Mouse (Mus musculus) liver, embryonic 11.5 days (tissue): ENCODE results near the gene Yod1. TPM values are rescaled to one million over a fixed set of nuclear protein-coding genes. Genes with fewer than 3 reads are reported as not detected.

Experiments
- ATAC-seq: fragments of 200-750 bp; cut with Nextera tagmentation; replicated peaks from 2 replicates; pipeline ENCODE4 v1.8.0; 2017; ENCODE audit warnings: moderate number of reproducible peaks, mild to moderate bottlenecking, moderate TSS enrichment, moderate library complexity; ENCODE audit not compliant: low FRiP score
- DNase-seq: peaks from one replicate; pipeline ENCODE4 v3.0.0-alpha.2; 2017; ENCODE audit warnings: low spot score
- H3K27ac ChIP-seq: fragments of 300-500 bp; sonication (generic); 2 replicates; pipeline ENCODE4 v1.5.1; 2014; ENCODE audit warnings: mild to moderate bottlenecking, low read depth, low read length, control low read depth
- H3K27me3 ChIP-seq: fragments of 300-500 bp; sonication (generic); replicated peaks from 2 replicates; pipeline ENCODE4 v1.6.1; 2014; ENCODE audit warnings: low read length, mixed read lengths; ENCODE audit not compliant: control insufficient read depth, insufficient read depth
- H3K36me3 ChIP-seq: fragments of 300-500 bp; sonication (generic); 2 replicates; pipeline ENCODE4 v1.6.1; 2014; ENCODE audit warnings: mild to moderate bottlenecking, low read length, moderate library complexity, mixed read lengths; ENCODE audit not compliant: control insufficient read depth, insufficient read depth
- H3K4me1 ChIP-seq: fragments of 300-500 bp; sonication (generic); replicated peaks from 2 replicates; pipeline ENCODE4 v1.6.1; 2014; ENCODE audit warnings: low read length, mixed read lengths; ENCODE audit not compliant: control insufficient read depth, insufficient read depth
- H3K4me2 ChIP-seq: fragments of 300-500 bp; sonication (generic); 2 replicates; pipeline ENCODE4 v1.6.1; 2014; ENCODE audit warnings: mild to moderate bottlenecking, control low read depth, moderate library complexity
- H3K4me3 ChIP-seq: fragments of 300-500 bp; sonication (generic); 2 replicates; pipeline ENCODE4 v1.5.1; 2014; ENCODE audit warnings: low read depth, low read length, control low read depth
- H3K9ac ChIP-seq: fragments of 300-500 bp; sonication (generic); 2 replicates; pipeline ENCODE4 v1.6.1; 2014; ENCODE audit warnings: low read depth, low read length, control low read depth
- H3K9me3 ChIP-seq: fragments of 300-500 bp; sonication (generic); 2 replicates; pipeline ENCODE4 v1.6.1; 2016; ENCODE audit warnings: low read length, inconsistent platforms, mixed read lengths; ENCODE audit not compliant: control insufficient read depth
- WGBS: fragments of 180-500 bp; shearing (Covaris S2); extraction: QIAGEN DNeasy Blood & Tissue Kit; methylation state at CpG from one replicate; pipeline ENCODE4 v1.1.7; 2014; 5-methylcytosine and 5-hydroxymethylcytosine counted together
- polyA plus RNA-seq: library from polyadenylated mRNA; unstranded; fragments of >200 nt; fragmentation: Nextera tagmentation; extraction: Ambion mirVana; gene quantifications from 2 replicates; pipeline ENCODE4 v1.2.1, GENCODE M21; 2014

Gene Yod1
- polyA plus RNA-seq, 1 experiment from 2014 or later = 26.6 TPM

- peak; percentile 62 for ATAC-seq
- DNase-seq = no peak
- H3K27me3 ChIP-seq = no peaks in the 10 kb centered on the region
- H3K4me1 ChIP-seq = peaks cover 67% of the 10 kb centered on the region
- no peaks in the 10 kb centered on the region for H3K36me3 ChIP-seq
- peak overlapping the region; percentile 36; the same call in 1 of the 2 replicates for H3K9ac ChIP-seq
- 54% methylated on average over 2 of the region's 2 CpGs for whole genome bisulfite sequencing
- H3K4me2 ChIP-seq = peak overlapping the region; percentile 46
- H3K27ac ChIP-seq = peak overlapping the region; percentile 99
- no peaks in the 10 kb centered on the region for H3K9me3 ChIP-seq
- H3K4me3 ChIP-seq = no peak overlapping the region
Observed at GRCm38 (mm10) chr1:130744217-130744616, 27.1 kb downstream of the Yod1 start.

GRCm38 (mm10) chr1:130744961-130745360, 27.8 kb downstream of the Yod1 start:
- Histone ChIP-seq H3K4me3 (no peak overlapping the region), H3K9me3 (no peaks in the 10 kb centered on the region), H3K36me3 (no peaks in the 10 kb centered on the region), H3K27ac (peak overlapping the region; percentile 99), H3K4me2 (no peak overlapping the region; the same call in 1 of the 2 replicates), H3K27me3 (no peaks in the 10 kb centered on the region), H3K4me1 (peaks cover 60% of the 10 kb centered on the region), H3K9ac (0 out of 2 replicates have a peak overlapping the region, but pooled peaks have one; percentile 36)
- DNase-seq (no peak), ATAC-seq (no peak)
- 84% methylated on average over 5 of the region's 5 CpGs for WGBS

GRCm38 (mm10) chr1:130745591-130745990, 28.5 kb downstream of the Yod1 start:
- H3K27me3 ChIP-seq = no peaks in the 10 kb centered on the region
- 0 out of 2 replicates have a peak overlapping the region, but pooled peaks have one; percentile 6 for H3K27ac ChIP-seq
- ATAC-seq (no peak), DNase-seq (no peak)
- H3K4me3 ChIP-seq = no peak overlapping the region
- H3K4me1 ChIP-seq = peaks cover 58% of the 10 kb centered on the region
- no peak overlapping the region for H3K9ac ChIP-seq
- H3K9me3 ChIP-seq = no peaks in the 10 kb centered on the region
- H3K36me3 ChIP-seq = no peaks in the 10 kb centered on the region
- H3K4me2 ChIP-seq = no peak overlapping the region
- WGBS = 96% methylated on average over 3 of the region's 3 CpGs

- Histone ChIP-seq H3K27me3 (no peaks in the 10 kb centered on the region), H3K4me2 (no peak overlapping the region; the same call in 1 of the 2 replicates), H3K36me3 (no peaks in the 10 kb centered on the region), H3K27ac (peak overlapping the region; percentile 46; the same call in 1 of the 2 replicates), H3K9me3 (no peaks in the 10 kb centered on the region), H3K4me1 (peaks cover 50% of the 10 kb centered on the region), H3K9ac (no peak overlapping the region), H3K4me3 (no peak overlapping the region)
- ATAC-seq (peak; percentile 61), DNase-seq (no peak)
- WGBS = 45% methylated on average over 3 of the region's 3 CpGs
Observed at GRCm38 (mm10) chr1:130746819-130747218, 29.7 kb downstream of the Yod1 start.

GRCm38 (mm10) chr1:130759689-130760088, 42.6 kb downstream of the Yod1 start:
- Histone ChIP-seq H3K9ac (no peak overlapping the region), H3K9me3 (no peaks in the 10 kb centered on the region), H3K4me2 (no peak overlapping the region), H3K36me3 (no peaks in the 10 kb centered on the region), H3K27ac (no peak overlapping the region), H3K4me3 (no peak overlapping the region), H3K4me1 (peaks cover 4% of the 10 kb centered on the region; the same call in 1 of the 2 replicates), H3K27me3 (no peaks in the 10 kb centered on the region)
- DNase-seq (no peak), ATAC-seq (no peak)
- WGBS = 58% methylated on average over 9 of the region's 9 CpGs

GRCm38 (mm10) chr1:130761597-130761996, 44.5 kb downstream of the Yod1 start:
- no peak overlapping the region for H3K4me3 ChIP-seq
- no peaks in the 10 kb centered on the region for H3K9me3 ChIP-seq
- H3K9ac ChIP-seq = no peak overlapping the region
- no peak overlapping the region for H3K4me2 ChIP-seq
- H3K36me3 ChIP-seq = no peaks in the 10 kb centered on the region
- H3K4me1 ChIP-seq = peaks cover 4% of the 10 kb centered on the region; the same call in 1 of the 2 replicates
- no peak for DNase-seq
- no peaks in the 10 kb centered on the region for H3K27me3 ChIP-seq
- 61% methylated on average over 1 of the region's 1 CpGs for WGBS
- no peak overlapping the region for H3K27ac ChIP-seq
- no peak for ATAC-seq

- H3K9ac ChIP-seq = no peak overlapping the region
- DNase-seq (no peak), ATAC-seq (no peak)
- no peaks in the 10 kb centered on the region for H3K36me3 ChIP-seq
- H3K4me1 ChIP-seq = peaks cover 4% of the 10 kb centered on the region; the same call in 1 of the 2 replicates
- no peaks in the 10 kb centered on the region for H3K27me3 ChIP-seq
- no peaks in the 10 kb centered on the region for H3K9me3 ChIP-seq
- H3K4me2 ChIP-seq = no peak overlapping the region
- no peak overlapping the region for H3K4me3 ChIP-seq
- H3K27ac ChIP-seq = no peak overlapping the region
- WGBS = 81% methylated on average over 3 of the region's 3 CpGs
Observed at GRCm38 (mm10) chr1:130762045-130762760, 45.1 kb downstream of the Yod1 start.

- peaks cover 4% of the 10 kb centered on the region; the same call in 1 of the 2 replicates for H3K4me1 ChIP-seq
- WGBS = 74% methylated on average over 12 of the region's 12 CpGs
- H3K4me3 ChIP-seq = no peak overlapping the region
- no peaks in the 10 kb centered on the region for H3K27me3 ChIP-seq
- no peaks in the 10 kb centered on the region for H3K9me3 ChIP-seq
- 0 out of 2 replicates have a peak, but pooled peaks have one; percentile 7 for ATAC-seq
- no peaks in the 10 kb centered on the region for H3K36me3 ChIP-seq
- no peak overlapping the region for H3K4me2 ChIP-seq
- no peak for DNase-seq
- H3K9ac ChIP-seq = no peak overlapping the region
- no peak overlapping the region for H3K27ac ChIP-seq
Observed at GRCm38 (mm10) chr1:130764027-130764461, 46.9 kb downstream of the Yod1 start.

GRCm38 (mm10) chr1:130767066-130767465, 49.9 kb downstream of the Yod1 start:
- Histone ChIP-seq H3K9me3 (no peaks in the 10 kb centered on the region), H3K27ac (no peak overlapping the region), H3K4me3 (no peak overlapping the region), H3K36me3 (no peaks in the 10 kb centered on the region), H3K4me1 (no peaks in the 10 kb centered on the region), H3K27me3 (no peaks in the 10 kb centered on the region), H3K9ac (no peak overlapping the region), H3K4me2 (no peak overlapping the region)
- 80% methylated on average over 5 of the region's 5 CpGs for WGBS
- DNase-seq (no peak), ATAC-seq (no peak)
